Mouse (Mus musculus): ENCODE results near the gene Aimp2.
A peak's percentile ranks its signal among the peaks of the same experiment; 100 is the strongest.

The Aimp2 gene

DNA sequence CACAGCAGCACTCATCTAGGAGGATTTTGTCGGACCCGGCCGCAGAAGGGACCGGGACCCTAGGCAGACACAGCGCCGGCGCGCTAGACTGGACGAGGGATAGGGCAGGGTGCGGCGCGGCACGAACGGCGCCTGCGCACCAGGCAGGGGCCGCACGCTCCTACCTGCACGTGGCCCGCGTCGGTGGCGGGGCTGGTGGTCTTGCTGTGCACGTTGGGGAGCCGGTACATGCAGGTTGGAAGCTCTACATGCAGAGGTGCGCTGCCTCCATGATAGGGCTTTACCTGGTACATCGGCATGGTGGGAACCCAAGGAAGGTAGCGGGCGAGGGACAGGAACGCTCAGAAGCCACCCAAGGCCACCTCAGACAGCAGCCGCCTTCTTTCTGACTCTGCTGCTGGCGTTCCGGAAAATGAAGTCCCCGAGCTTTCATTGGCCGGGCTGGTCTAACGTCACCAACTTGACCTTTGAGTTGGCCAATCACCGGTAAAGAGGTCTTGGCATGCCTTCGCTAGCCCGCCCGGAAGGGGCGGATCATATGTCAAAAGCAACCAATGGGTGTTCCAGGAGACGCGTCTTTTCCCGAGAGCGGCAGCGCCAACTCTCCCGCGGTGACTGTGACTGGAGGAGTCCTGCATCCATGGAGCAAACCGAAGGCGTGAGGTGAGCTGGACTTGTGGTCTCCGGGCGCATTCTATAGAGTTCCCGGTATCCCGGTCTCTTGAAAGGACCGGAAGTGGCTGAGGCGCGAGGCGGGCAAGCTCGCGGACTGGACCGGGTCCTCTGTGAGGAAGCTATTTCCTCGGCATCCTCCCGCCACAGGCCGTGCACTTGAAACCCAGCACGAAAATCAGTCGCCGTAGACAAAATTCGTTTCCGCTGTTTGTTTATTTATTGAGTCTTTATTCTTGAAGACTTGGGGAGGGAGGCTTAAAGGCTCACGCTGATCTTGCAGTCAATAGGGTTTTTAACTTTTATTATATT lies at the start of gene Aimp2, which contains the start of gene Pms2:
Gene Aimp2 (minus strand): TSS at position 431 of the 984 bp plus-strand sequence.
Gene Pms2 (plus strand): TSS at position 548 of the 984 bp plus-strand sequence.
- DNase-seq (ENCODE audit: low read depth) = peak; percentile 99

DNA sequence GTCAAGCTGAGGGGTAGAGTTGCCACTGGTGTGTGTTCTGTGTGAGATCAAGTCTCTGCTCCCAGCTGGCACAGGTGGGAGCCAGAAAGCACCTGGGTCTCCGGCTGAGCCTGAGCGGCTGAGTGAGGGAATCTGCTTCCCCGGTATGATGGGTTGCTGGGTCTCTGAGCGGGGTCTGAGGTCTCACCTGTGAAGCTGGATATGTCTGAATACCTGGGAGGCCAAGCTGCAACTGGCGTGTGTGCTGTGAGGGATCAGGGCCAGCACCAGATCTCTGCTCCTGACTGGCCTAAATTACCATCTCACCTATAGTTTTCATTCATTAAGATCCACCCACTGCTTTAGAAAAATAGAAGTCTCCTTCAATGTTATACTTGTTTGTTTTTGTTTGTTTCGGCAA lies 47.5 kb upstream of the Aimp2 start:
- DNase-seq (ENCODE audit: low read depth) = no peak

DNA sequence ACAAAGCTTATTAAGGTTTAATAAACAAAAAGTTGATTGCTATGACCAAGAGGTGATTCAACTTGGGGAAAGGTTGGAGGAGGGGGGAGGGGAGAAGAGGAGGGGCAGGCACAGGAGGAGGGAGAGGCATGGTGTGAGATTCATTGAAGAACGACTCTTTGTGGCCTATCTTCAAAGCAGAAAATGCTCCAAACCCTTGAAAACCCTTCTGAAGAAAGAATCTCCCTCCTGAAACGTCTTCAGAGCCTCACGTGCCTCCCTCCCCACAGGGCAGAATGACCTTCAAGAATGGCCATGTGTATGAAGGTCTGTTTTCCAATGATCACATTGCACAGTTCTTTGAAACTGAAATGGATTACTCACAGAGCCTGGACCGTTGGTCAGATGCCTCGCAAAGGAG lies 40.4 kb upstream of the Aimp2 start:
- no peak for DNase-seq (ENCODE audit: low read depth)

DNA sequence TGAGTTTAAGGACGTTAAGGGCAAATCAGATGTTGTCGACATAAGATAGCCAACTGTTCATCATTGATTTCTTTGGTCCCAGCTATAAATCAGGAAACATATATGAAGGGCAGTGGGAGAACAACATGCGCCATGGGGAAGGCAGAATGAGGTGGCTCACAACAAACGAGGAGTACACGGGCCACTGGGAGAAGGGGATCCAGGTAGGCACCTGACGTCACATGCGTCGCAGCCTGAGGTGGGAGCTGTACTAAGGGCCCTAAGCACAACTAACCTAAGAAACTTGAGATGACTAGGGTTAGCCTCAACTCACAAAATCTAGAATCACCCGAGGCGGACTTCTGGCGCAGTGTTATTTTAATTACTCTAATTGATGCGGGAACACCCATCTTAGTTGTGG lies 38.7 kb upstream of the Aimp2 start:
- DNase-seq (ENCODE audit: low read depth) = no peak

DNA sequence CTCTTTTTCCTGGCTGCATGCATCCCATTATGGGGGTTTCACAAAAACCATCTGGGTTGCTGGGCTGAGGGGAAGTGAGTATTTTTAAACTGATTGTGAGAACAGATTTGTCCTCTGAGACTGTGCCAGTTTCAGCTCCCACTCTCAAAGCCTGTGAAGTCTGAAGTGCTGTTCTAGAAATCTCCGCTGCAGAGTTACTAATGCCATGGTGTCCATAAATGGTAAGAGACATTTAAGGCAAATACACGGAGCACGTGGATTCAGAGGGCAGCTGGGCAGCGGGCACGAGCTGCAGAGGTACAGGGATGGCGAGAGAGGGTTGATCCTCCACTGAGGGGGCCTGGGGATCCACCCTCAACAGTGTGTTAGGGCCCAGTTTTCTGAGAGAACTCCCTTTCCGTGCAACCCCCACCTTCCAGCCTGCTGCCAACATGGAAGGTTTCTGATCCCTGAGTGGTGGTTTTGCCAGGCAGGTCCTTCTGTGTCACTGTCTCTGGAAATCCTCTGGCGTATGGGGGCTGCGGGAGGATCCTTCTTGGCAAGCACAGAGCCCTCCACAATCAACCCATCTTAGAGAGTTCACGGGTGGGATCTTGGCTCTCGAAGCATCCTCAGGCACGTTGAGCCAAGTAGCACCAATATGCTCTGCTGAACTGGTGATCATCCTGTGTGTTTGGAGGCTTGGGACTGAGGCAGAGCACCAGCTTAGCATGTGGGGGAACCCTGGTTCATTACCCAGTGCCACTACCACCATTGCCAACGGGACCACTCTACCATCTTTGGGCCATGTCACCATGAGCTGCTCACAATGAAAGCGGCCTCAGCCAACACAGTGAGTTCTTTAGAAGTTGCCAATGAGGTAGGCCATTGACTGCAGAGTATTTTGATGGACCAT lies 33.8 kb upstream of the Aimp2 start:
- no peak for DNase-seq (ENCODE audit: low read depth)

DNA sequence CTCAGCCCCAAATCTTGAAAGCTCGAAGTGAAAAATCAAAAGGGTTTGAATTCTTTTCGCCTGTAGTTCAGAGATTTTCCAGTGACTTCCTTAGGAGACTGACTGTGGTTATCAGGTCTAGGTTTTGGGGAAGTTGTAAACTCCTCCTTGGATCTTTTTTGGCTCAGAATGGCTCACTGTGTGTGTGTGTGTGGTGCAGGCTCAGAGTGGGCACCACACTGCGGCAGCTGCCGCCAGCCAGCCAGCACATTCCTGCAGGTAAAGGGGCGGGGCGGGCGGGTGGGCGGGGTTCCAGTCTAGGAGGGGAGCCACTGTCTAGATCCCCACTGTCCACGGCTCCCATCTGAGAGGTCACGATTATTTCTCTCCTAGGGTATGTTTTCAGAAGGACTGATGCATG lies 31.9 kb upstream of the Aimp2 start:
- no peak for DNase-seq (ENCODE audit: low read depth)

DNA sequence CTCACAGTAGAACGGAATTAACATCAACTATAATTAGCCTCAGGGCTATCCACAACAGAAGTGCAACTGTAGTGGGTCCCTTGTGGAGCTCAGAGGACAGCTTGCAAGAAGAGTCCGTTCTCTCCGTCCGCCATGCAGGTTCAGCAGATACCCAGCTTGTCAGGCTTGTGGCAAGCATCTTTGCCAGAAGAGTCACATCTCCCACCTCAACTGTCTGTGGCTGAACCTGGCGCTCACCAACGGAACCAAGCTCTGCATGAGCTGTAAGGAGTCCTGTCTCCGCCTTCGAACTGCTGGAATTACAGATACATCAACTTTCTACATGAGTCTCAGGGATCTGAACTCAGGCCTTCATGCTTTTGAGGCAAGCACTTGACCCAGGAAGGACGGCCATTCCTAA lies 26.5 kb upstream of the Aimp2 start:
- DNase-seq (ENCODE audit: low read depth) = no peak

DNA sequence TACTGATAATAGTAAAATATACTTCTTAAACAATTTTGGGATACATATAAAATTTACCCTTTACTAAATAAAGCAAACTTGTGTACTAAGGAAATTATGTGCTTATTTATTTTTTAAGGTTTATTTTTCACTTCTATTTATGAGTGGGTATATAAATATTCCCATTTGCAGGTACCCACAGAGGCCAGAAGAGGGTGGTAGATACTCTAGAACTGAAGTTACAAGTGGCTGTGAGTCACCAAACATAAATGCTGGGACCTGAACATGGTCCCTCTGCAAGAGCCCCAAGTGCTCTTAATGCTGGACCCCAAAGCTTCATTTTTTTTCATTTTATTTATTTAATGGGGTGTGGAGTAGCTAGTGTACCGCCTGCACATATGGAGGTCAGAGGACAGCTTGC lies 24.2 kb upstream of the Aimp2 start:
- DNase-seq (ENCODE audit: low read depth) = no peak

DNA sequence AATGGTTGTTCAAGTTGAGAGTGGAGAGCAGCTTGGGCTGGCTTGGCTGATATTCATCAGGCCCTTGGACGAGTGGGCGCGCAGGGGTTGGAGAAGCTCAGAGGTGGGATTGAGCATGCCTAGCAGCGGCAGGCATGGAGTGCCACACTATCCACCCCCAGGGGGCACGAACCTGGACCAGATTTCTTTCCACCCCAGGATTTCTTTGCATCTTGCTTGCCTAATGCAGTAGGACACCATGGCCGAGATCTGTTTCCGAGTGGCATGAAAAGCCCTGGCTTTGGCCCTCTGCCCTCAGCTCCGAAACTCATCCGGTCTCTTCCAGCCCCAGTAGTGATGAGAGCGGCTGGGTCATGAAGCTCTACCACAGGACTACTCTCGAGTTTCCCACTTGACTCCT lies 23.8 kb upstream of the Aimp2 start:
- DNase-seq (ENCODE audit: low read depth) = no peak

DNA sequence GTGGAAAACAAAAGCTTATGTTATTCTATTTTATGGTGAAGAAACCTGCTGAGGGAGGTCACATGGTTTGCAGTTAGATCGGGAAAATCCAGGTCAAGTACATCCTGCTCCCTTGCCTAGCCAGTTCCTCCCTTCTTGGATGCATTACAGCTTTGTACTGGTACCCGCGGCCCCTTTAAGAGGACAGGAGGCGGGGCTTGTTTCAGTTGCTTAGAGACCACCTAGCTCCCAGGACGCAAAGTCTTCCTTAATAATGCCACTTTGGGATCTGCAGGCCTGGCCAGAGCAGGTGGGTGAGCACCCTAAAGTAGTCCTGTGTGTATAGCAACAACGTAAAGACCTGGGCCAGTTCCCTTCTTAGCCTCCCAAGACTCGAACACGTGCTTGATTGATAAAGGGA lies 23.2 kb upstream of the Aimp2 start, which contains the start of gene Rsph10b:
Gene Rsph10b (plus strand): TSS at position 205 of the 400 bp plus-strand sequence.
- DNase-seq (ENCODE audit: low read depth) = no peak

DNA sequence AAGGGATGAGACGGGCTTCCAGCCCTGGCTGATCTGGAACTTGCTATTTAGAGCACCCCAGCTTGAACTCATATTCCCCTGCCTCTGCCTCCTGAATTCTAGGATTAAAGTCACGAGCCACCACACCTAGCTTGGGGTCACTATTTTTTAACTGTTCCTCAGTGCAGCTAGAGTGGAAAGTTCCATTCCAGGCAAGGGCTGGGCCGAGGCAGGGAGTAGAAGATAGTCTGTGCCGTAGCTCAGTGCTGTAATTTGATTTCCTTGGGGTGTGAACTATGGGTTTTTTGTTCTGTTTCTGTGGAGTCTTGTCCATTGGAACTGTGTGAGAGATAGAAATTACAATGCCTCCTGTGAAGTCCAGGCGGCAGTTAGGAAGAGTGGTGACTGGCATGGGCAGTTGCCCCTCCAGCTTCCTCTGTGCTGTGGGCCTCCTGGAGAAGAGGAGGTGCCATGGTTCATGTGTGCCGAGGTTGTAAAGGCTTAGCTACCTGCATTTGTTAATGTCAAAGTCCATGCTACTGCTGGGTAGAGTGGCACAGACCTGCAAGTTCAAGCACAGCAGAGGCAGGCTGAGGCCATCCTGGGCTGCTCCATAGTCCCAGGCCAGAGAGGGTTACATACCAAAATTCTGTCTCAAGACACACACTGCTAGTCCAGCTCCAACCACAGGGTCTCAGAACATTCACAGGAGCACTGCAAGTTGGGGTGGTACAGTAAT lies 22.4 kb upstream of the Aimp2 start:
- no peak for DNase-seq (ENCODE audit: low read depth)

DNA sequence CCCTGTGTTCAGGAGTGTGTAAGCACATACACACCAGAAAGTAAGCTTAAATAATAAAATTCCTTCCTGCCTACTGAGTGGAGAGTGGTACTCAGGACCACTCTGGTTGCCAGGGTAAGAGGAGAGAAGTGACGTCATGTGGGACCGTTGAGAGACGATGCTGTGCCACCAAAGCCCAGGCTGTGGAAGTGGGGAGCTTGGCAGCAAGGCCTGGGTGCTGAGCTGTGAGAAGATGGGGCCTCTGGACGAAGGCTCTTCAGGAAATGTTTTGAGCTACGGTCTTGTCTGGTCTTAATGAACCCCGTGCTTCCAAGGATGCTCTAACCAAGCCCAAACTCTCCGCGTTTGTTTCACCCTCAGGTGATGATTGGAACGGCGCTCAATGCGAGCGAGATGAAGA lies 21.0 kb upstream of the Aimp2 start:
- DNase-seq (ENCODE audit: low read depth) = no peak

DNA sequence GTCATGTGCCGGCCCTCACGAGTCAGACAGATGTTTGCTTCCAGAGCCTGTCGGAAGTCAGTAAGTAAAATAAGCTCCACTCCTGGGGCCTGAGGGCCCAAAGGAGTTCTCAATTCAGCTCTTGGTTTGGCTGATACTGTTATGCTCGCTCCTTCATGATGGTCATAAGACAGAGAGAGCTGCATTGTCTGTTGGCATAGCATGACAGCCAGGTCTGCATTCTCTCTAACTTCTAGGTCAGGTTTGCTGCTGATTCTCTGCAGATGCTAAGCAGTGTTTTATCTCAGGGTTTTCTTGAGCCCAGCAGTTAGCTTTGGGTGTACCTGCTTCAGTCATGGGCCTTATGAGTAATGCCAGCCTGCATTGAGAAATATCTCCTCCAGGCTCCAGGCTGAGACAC lies 19.6 kb upstream of the Aimp2 start:
- no peak for DNase-seq (ENCODE audit: low read depth)

DNA sequence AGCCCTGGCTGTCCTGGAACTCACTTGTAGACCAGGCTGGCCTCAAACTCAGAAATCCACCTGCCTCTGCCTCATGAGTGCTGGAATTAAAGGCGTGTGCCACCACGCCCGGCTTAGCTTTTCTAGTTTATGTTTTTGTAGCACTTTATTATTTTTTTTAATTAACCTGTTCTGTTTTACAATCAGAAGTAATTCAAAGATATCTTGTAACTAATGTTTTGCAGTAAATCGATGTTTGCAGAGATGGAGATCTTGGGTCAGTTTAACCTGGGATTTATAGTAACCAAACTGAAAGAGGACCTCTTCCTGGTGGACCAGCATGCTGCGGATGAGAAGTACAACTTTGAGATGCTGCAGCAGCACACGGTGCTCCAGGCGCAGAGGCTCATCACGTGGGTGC lies 18.2 kb upstream of the Aimp2 start, which contains the start of gene Gm42421:
Gene Gm42421 (plus strand): TSS at position 301 of the 400 bp plus-strand sequence.
- DNase-seq (ENCODE audit: low read depth) = no peak

DNA sequence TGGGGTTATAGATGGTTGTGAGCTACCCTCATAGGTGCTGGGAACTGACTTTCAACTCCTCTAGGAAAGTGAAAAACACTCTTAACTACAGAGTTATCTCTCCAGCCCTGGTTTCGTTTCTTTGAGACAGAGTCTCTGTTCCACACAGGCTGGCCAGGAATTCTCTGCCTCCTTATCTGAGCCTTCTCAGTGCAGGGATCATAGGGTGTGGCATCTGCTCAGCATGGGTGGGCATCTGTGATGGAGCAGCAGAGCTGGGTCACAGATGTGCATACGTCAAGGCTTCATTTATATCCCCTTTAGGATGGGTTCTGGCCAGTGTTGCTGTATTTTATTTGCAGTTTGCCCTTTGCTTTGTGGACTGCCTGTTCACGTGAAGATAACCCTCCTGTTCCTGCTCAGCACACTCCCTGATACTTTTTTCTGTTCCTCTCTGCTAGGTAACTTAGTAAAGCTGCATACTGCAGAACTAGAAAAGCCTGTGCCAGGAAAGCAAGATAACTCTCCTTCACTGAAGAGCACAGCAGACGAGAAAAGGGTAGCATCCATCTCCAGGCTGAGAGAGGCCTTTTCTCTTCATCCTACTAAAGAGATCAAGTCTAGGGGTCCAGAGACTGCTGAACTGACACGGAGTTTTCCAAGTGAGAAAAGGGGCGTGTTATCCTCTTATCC lies 15.3 kb upstream of the Aimp2 start:
- DNase-seq (ENCODE audit: low read depth) = no peak

DNA sequence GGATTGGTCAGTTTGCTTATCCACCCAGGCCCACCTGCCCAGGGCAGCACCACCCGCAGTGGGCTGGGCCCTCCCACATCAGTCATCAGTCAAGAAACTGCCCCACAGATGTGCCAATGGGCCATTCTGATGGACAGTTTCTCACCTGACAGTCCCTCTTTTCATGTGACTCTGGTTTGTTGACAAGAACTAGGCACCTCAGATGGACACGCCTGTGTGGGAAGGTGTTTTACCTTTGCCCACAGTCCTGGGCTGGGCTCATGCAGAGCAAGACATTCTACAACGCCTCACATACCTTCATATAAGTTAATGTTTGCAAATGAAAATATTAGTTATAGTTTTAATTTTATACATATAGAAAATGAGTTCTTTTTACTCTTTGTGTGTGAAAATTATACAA lies 8.5 kb upstream of the Aimp2 start:
- DNase-seq (ENCODE audit: low read depth) = no peak

DNA sequence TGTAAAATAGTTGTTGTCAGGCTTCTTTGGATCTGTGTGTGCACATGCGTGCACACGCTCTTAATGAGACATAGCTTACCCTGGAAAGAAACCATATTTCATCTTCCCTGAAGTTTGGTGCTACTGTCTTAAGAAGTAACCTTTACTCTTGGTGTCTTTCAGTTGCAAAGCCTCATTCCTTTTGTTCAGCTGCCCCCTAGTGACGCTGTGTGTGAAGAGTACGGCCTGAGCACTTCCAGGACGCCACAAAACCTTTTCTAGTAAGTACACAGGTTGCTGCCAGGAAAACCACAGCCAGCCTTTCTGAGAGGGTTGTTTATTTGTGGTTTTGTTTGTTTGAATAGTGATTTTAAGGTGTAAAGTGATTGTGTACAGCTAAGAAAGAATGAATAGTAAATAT lies 7.8 kb upstream of the Aimp2 start:
- peak; percentile 50 for DNase-seq (ENCODE audit: low read depth)

DNA sequence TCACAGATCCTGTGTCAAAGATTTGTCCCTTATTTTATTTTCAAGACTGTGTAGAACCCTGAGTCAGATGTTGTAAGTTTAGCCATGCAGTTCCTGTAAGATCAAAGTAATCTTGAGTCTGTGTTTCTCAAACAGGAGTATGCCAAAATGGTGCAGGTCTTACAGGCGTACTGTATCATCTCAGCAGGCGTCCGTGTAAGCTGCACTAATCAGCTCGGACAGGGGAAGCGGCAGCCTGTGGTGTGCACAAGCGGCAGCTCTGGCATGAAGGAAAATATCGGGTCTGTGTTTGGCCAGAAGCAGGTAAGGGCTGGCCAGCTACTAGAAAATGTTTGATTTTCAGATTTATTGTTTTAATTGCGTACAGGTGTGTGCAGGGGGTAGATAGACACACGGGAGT lies 6.6 kb upstream of the Aimp2 start:
- no peak for DNase-seq (ENCODE audit: low read depth)

DNA sequence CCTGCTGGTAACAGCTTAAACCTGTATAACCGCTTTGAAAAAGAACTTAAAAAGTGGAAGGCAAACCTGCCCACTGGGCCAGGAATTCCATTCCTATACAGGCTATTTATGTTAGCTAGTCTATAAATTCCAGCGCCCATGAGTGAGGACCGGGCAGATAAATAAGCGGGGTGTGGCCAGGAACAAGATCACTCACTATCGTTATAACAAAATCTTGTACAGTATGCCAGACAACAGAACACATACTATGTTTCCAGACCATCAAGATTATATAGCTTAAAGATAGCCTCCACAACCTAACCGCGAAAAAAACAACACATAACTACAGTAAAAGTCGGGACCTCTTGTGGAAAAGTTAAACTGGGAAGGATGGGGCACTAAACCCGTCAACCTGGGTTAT lies 721 bp downstream of the Aimp2 start:
- DNase-seq (ENCODE audit: low read depth) = no peak

DNA sequence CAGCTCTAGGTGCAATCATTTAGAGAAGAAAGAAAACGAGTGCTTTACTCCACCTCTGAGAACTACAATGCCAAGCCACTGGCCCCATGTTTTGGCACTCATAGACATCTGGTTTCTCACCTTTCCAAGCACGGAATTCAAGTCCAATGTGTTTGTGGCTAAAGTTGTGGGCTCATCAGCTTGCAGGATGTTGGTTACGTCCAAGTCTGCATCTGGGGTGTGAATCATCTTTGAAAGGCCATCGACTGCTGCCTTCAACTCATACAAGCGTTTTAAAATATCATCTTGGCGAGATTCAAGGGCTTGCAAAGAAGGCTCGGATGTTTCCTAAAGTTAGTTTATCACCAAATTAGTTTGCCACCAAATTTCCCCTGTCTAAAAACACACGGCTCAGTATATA lies 3.2 kb downstream of the Aimp2 start:
- no peak for DNase-seq (ENCODE audit: low read depth)

DNA sequence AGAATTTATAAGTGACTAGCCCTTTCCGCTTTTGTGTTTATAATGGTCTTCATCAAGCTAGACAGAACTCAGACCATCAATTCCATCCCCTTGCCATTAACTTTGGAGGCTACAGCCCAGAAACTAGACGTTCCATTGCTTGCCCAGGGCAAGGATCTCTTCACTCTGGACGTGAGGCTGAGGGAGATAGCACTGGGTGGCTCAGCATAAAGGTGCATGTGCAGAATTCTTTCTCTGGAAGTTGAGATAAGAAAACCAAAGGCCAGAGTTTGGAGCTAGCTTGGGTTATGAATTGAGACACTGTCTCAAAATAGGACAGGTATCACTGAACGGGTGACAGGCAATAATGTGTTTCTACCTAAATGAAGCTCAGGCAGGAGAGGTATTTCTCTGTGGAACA lies 5.8 kb downstream of the Aimp2 start:
- no peak for DNase-seq (ENCODE audit: low read depth)
